Mouse (Mus musculus) intestine, embryonic 16.5 days (tissue): ENCODE measurements around the gene Zfp354a. TPM values are rescaled to one million over a fixed set of nuclear protein-coding genes. Genes with fewer than 3 reads are reported as not detected.
"Not testable (repeated sequence)": the region's sequence is repeated elsewhere in the genome, so short reads cannot be mapped to it uniquely, and the experiment has no call there.

Experiments used
- ATAC-seq: fragments of 200-750 bp; cut with Nextera tagmentation; 2 replicates; pipeline ENCODE4 v1.8.0; 2017; ENCODE audit warnings: moderate TSS enrichment, moderate library complexity
- H3K27ac ChIP-seq: fragments of 300-500 bp; sonication (generic); 2 replicates; pipeline ENCODE4 v1.5.1; 2014; ENCODE audit warnings: mild to moderate bottlenecking, low read length
- H3K27me3 ChIP-seq: fragments of 300-500 bp; sonication (generic); replicated peaks from 2 replicates; pipeline ENCODE4 v1.6.1; 2014; ENCODE audit warnings: low read length, control low read depth, mixed read lengths; ENCODE audit not compliant: control insufficient read depth, insufficient read depth
- H3K36me3 ChIP-seq: fragments of 300-500 bp; sonication (generic); 2 replicates; pipeline ENCODE4 v1.6.1; 2014; ENCODE audit warnings: low read length, control low read depth; ENCODE audit not compliant: control insufficient read depth, insufficient read depth
- H3K4me1 ChIP-seq: fragments of 300-500 bp; sonication (generic); 2 replicates; pipeline ENCODE4 v1.6.1; 2014; ENCODE audit warnings: low read length, control low read depth, mixed read lengths; ENCODE audit not compliant: control insufficient read depth, insufficient read depth
- H3K4me2 ChIP-seq: fragments of 300-500 bp; sonication (generic); 2 replicates; pipeline ENCODE4 v1.6.1; 2014; ENCODE audit warnings: low read depth, low read length, control low read depth
- H3K4me3 ChIP-seq: fragments of 300-500 bp; sonication (generic); 2 replicates; pipeline ENCODE4 v1.5.1; 2014; ENCODE audit warnings: mild to moderate bottlenecking, low read length
- H3K9ac ChIP-seq: fragments of 300-500 bp; sonication (generic); 2 replicates; pipeline ENCODE4 v1.6.1; 2014; ENCODE audit warnings: low read depth, low read length
- H3K9me3 ChIP-seq: fragments of 300-500 bp; sonication (generic); 2 replicates; pipeline ENCODE4 v1.6.1; 2016; ENCODE audit warnings: low read length, control low read depth; ENCODE audit not compliant: control insufficient read depth
- WGBS: fragments of 180-500 bp; shearing (Covaris S2); extraction: QIAGEN DNeasy Blood & Tissue Kit; methylation state at CpG from one replicate; pipeline ENCODE4 v1.1.7; 2014; 5-methylcytosine and 5-hydroxymethylcytosine counted together
- polyA plus RNA-seq: library from polyadenylated mRNA; unstranded; fragments of >200 nt; fragmentation: Nextera tagmentation; extraction: Ambion mirVana; gene quantifications from 2 replicates; pipeline ENCODE4 v1.2.1, GENCODE M21; 2015

Gene Zfp354a
- polyA plus RNA-seq, 1 experiment from 2014 or later, result 6.2 TPM

DNA sequence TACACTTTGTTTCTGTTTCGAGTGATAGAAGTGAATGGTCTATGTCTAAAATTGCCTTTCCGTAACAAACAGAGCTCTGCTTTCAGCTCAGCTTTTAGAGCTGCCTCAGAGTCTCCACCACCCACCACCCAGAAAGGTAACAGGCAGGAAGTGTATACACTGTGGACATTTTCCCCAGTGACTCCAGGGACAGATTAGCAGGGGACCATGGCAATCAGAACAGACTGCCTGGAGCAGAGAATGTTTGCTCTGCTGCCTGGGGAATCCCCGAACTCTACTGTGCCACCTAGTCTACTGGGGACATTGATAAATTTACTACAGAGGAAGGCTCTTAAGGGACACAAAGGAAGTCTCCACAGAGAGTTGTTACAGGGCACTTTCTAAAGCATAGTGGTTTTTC lies 14.3 kb upstream of the Zfp354a start:
- H3K9ac ChIP-seq, H3K27me3 ChIP-seq, ATAC-seq, H3K9me3 ChIP-seq, H3K4me1 ChIP-seq, H3K4me2 ChIP-seq, H3K27ac ChIP-seq, H3K4me3 ChIP-seq, H3K36me3 ChIP-seq: not testable (repeated sequence)
- WGBS, result 59% methylated on average over 3 of the region's 3 CpGs

DNA sequence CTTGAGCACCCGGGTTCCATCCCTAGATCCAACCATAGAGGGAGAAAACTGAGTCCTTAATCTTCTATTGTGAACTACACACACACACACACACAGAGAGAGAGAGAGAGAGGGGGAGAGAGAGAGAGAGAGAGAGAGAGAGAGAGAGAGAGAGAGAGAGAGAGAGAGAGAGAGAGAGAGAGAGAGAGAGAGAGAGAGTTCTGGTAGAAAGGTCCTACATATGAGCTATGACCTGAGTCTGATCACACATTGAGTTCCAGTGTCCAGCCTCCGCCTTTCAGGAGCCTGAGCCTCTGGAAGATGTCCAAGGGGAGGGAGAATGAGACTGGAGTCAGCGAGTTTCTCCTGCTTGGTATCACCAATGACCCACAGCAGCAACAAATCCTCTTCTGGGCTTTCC lies 11.2 kb upstream of the Zfp354a start, which contains the start of gene Olfr1375:
Olfr1375 (plus strand) TSS at position 301 of the 400 bp plus-strand sequence.
- 76% methylated on average over 3 of the region's 3 CpGs for WGBS
- not testable (repeated sequence) for H3K36me3 ChIP-seq, H3K9me3 ChIP-seq, H3K4me3 ChIP-seq, H3K4me2 ChIP-seq, H3K27ac ChIP-seq, H3K4me1 ChIP-seq, H3K27me3 ChIP-seq, H3K9ac ChIP-seq, ATAC-seq

DNA sequence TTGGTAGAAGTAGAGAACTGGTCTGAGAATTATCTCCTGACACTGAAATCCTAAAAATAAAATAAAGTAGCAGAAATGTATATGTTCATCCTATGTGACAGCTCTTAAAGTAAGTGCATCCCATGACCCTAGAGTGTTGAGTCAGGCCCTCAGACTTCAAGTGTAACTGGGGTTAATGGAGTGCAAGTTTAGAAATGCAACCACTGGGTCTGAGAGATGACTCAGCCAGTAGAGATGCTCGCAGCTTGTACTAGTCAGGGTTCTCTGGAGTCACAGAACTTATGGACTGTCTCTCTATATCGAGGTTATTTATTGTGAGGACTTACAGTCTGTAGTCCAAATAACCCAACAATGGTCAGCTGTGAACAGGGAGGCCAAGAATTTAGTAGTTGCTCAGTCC lies 7.4 kb upstream of the Zfp354a start:
- Histone ChIP-seq H3K4me2 (no peak overlapping the region), H3K9me3 (no peaks in the 10 kb centered on the region), H3K36me3 (no peaks in the 10 kb centered on the region), H3K27me3 (no peaks in the 10 kb centered on the region), H3K4me3 (no peak overlapping the region), H3K9ac (no peak overlapping the region), H3K4me1 (no peaks in the 10 kb centered on the region), H3K27ac (no peak overlapping the region)
- WGBS, result 58% methylated on average over 2 of the region's 2 CpGs
- no peak for ATAC-seq

DNA sequence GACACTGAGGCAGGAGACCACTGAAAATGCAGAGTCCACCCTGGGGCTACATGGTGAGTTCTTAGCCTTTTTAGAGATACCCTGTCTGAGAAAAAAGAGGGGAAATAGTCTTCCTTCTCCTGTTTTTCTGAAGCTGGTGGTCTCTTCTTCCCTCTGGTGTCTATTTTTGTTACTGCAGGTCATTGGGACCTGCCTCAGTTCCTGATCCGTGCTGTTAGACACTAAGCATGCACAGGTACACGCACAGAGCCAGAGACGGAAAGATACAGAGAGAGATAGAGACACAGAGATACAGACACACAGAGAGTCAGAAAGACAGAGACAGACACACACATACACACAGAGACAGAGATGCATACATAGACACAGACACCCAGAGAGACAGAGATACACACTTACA lies 5.8 kb upstream of the Zfp354a start:
- H3K27ac ChIP-seq, result no peak overlapping the region
- H3K36me3 ChIP-seq, result no peaks in the 10 kb centered on the region
- no peaks in the 10 kb centered on the region for H3K9me3 ChIP-seq
- H3K27me3 ChIP-seq, result no peaks in the 10 kb centered on the region
- H3K4me1 ChIP-seq, result no peaks in the 10 kb centered on the region
- no peak overlapping the region for H3K4me2 ChIP-seq
- WGBS, result 53% methylated on average over 3 of the region's 3 CpGs
- no peak for ATAC-seq
- no peak overlapping the region for H3K4me3 ChIP-seq
- H3K9ac ChIP-seq, result no peak overlapping the region

DNA sequence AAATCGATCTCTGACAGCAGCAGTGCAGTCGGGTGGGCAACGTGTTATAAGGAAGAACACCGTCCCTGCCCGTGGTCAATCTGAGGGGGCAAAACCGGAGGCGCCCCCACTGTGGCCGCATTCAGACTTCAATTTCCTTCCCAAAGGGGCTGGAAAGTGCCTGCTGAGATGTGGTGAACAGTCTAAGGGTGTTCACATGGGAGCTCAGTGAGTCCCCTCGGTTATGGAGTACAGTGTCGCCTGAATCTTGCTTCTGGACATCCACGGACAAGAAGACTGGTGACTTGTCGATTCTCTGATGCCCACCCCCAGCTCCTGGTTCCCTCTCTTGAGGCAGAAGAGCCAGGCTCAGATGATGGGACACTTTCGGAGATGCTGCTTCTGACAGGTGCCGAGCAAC lies 583 bp downstream of the Zfp354a start:
- no peaks in the 10 kb centered on the region; the same call in 1 of the 2 replicates for H3K36me3 ChIP-seq
- H3K4me1 ChIP-seq, result no peaks in the 10 kb centered on the region
- ATAC-seq, result peak; percentile 52
- no peaks in the 10 kb centered on the region for H3K9me3 ChIP-seq
- peak overlapping the region; percentile 79 for H3K4me3 ChIP-seq
- WGBS, result 15% methylated on average over 14 of the region's 14 CpGs
- peak overlapping the region; percentile 89 for H3K9ac ChIP-seq
- peak overlapping the region; percentile 86 for H3K4me2 ChIP-seq
- H3K27ac ChIP-seq, result peak overlapping the region; percentile 57; the same call in 1 of the 2 replicates
- no peaks in the 10 kb centered on the region for H3K27me3 ChIP-seq

DNA sequence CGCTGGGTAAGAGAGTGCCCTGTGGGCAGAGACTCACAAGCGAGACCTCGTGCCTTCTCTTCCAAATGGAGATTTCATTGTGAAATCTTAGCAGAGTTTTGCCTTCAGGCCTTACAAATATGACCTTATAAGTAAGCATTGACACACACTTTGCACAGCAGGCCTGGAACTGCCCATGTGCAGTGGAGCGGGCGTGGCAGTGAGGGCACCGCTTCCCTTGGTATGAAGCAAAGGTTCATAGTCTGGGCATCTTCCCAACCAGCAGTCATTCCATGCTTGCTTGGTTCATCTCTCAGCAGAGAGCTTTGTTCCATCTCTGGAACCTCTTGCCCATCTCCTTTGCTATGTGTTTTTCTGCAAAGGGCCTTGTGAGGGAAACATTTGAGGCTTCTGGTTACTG lies 1.9 kb downstream of the Zfp354a start:
- Histone ChIP-seq H3K27ac (no peak overlapping the region), H3K4me2 (no peak overlapping the region), H3K9ac (no peak overlapping the region), H3K4me3 (no peak overlapping the region), H3K36me3 (no peaks in the 10 kb centered on the region; the same call in 1 of the 2 replicates), H3K9me3 (no peaks in the 10 kb centered on the region), H3K27me3 (no peaks in the 10 kb centered on the region), H3K4me1 (no peaks in the 10 kb centered on the region)
- 93% methylated on average over 6 of the region's 6 CpGs for WGBS
- no peak for ATAC-seq

DNA sequence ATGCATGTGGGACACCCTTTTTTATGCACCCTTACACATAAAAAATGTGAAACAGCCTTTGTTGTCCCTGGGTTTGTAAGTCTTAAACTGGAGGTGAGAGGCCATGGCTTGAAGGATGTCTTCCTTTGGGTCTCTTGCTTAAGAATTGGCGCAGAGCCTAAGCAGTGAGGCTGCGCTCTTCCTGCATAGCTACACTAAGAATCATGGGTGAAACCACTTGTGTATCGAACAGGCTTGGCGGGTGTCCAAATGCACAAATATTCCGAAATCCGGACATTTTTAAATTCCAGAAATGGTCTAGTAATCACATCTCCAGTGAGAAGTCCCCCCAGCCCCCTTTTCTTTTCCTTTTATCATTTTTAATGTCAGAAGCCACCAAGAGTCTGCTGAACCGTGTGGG lies 4.2 kb downstream of the Zfp354a start:
- WGBS, result 66% methylated on average over 7 of the region's 7 CpGs
- no peak for ATAC-seq
- no peak overlapping the region for H3K4me3 ChIP-seq
- H3K9ac ChIP-seq, result no peak overlapping the region
- no peaks in the 10 kb centered on the region for H3K27me3 ChIP-seq
- H3K27ac ChIP-seq, result no peak overlapping the region
- H3K36me3 ChIP-seq, result peaks cover 3% of the 10 kb centered on the region; the same call in 1 of the 2 replicates
- no peaks in the 10 kb centered on the region for H3K9me3 ChIP-seq
- no peaks in the 10 kb centered on the region for H3K4me1 ChIP-seq
- no peak overlapping the region for H3K4me2 ChIP-seq

DNA sequence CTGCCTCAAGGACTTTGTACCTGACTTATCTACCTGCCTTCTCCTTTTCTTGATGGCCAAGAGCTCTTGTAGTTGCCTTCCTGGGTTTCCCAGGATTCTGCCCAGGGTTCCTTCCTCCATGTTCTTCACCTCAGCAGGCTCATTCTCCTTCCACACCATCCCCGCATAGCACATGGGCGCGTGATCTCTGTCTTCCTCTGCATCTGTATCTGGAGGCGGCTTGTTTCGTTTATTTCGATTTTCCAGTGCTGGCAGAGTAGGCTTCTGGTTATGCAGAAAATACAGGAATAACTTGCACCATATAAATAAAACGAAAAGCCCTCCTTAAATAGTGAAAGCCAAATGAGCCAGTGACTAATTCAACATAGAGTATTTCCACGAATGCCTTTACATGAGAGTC lies 4.8 kb downstream of the Zfp354a start:
- Histone ChIP-seq H3K36me3 (peaks cover 3% of the 10 kb centered on the region; the same call in 1 of the 2 replicates), H3K4me1 (no peaks in the 10 kb centered on the region), H3K9me3 (no peaks in the 10 kb centered on the region), H3K4me2 (no peak overlapping the region), H3K27ac (no peak overlapping the region), H3K27me3 (no peaks in the 10 kb centered on the region), H3K4me3 (no peak overlapping the region), H3K9ac (no peak overlapping the region)
- ATAC-seq, result no peak
- WGBS, result 95% methylated on average over 8 of the region's 8 CpGs

DNA sequence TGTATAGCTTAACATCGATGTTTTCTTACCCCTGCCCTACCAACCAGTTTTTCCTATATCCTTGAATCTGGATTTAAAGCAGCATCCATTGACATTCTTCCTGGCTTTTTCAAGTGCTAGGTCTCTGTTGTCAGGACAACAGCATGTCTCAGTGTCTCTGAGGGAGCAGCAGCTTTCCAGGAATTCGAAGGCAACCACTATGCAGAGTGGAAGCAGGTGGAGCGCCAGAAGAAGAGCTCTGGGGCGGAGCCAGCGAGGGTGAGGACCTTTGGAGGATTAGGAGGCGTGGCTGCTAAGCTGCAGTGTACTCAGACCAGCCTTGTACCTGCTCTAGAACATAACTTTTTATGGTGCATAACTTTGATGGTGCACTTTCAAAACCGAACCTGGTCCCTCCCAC lies 25.5 kb downstream of the Zfp354a start:
- no peak; the same call in 1 of the 2 replicates for ATAC-seq

DNA sequence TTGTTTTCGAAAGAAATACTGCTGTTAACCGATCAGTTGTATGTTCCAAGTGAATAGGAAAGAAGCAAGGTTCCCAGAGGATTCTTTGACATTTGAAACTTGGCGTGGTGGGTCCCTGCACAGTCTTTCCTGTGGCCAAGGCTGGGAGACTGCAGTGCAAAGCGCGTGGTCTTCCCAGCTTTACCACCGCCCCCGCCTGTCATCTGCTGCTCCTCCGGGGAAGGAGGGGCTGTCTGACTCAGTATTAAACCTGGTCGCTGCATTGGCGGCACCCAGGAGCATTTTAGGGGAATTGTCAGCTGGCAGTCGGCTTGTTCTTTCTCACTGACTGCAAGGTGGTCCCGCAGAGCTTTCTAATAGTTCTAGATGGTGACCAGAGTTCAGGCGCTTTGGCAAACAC lies 26.2 kb downstream of the Zfp354a start:
- no peaks in the 10 kb centered on the region for H3K36me3 ChIP-seq
- ATAC-seq, result no peak
- no peak overlapping the region for H3K27ac ChIP-seq
- no peak overlapping the region for H3K4me3 ChIP-seq
- no peak overlapping the region for H3K4me2 ChIP-seq
- 57% methylated on average over 13 of the region's 13 CpGs for WGBS
- no peaks in the 10 kb centered on the region for H3K27me3 ChIP-seq
- H3K9ac ChIP-seq, result no peak overlapping the region
- no peaks in the 10 kb centered on the region for H3K4me1 ChIP-seq
- no peaks in the 10 kb centered on the region for H3K9me3 ChIP-seq

More for the DNA sequence above, 25.5 kb downstream of the Zfp354a start:
- Histone ChIP-seq H3K4me2 (no peak overlapping the region), H3K4me1 (no peaks in the 10 kb centered on the region), H3K9me3 (no peaks in the 10 kb centered on the region), H3K4me3 (no peak overlapping the region), H3K27ac (no peak overlapping the region), H3K9ac (no peak overlapping the region), H3K36me3 (no peaks in the 10 kb centered on the region), H3K27me3 (no peaks in the 10 kb centered on the region)
- WGBS, result 45% methylated on average over 7 of the region's 7 CpGs
